Mouse (Mus musculus): ENCODE measurements around the gene D430041D05Rik. TPM values are rescaled to one million over a fixed set of nuclear protein-coding genes. Genes with fewer than 3 reads are reported as not detected.

D430041D05Rik gene
- total and polyA plus RNA-seq, 2 experiments from 2014 or later = 7.6 to 45.8 TPM

DNA sequence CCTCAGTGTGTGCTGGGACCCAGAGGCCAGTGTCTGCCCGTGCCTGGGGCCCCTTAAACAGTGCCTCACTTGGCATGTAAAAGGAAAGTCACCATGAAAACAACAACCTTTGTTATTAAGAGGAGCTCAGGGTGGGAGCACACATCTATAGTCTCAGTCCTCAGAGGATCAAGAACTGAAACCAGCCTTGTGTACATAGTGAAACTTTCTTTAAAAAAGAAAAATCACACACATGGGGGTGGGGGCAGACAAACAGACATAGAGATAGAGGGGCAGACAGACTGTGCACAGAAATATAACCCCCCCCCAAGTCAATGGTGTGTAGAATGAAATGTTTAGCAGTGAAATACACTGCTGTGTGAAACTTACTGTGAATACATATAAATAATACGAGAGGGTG is 16.0 kb downstream of the D430041D05Rik start:
- Histone ChIP-seq H3K27ac (no peak overlapping the region), H3K4me2 (ENCODE audit: low read depth, low read length) (no peak overlapping the region), H3K4me3 (ENCODE audit: low read length) (no peak overlapping the region), H3K9me3 (ENCODE audit: low read length) (no peaks in the 10 kb centered on the region), H3K27me3 (ENCODE audit: insufficient read depth, low read length) (no peaks in the 10 kb centered on the region), H3K36me3 (ENCODE audit: insufficient read depth, low read length) (no peaks in the 10 kb centered on the region), H3K4me1 (ENCODE audit: insufficient read depth, low read length) (no peaks in the 10 kb centered on the region), H3K9ac (replicated peaks; ENCODE audit: low read length) (no peak overlapping the region)
- ATAC-seq (no peak), DNase-seq (ENCODE audit: low spot score) (no peak)
- 40% methylated on average over 2 of the region's 2 CpGs for WGBS
- TF ChIP-seq CTCF (IDR thresholded peaks at IDR 0.05; ENCODE audit: low read depth) = no peak

DNA sequence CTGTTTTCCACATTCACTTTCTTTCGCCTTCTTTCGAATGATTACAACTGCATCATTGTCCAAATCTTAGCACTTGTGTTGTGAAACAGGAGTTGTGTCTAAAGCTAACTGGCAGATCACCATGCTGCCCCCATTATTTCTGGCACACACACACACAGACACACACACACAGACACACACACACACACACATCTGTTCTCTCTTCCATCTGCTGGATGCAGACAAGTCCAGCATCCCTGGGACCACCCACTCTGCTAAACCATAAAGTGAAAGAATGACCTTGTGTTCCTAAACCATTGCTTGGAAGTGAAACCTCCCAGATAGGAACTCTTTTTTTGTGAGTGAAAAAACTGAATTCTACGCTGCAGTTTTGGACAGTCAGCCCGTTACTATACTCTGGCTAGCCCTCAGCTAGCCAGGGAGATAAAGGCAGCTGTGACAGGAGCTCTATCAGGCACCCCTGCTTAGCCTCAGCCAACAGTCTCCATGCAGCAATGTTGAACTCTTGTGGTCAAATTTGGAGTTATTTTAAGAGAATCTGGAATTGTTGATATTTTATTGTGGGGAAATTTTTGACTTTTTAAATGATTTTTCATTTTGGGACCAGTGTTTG is 18.0 kb downstream of the D430041D05Rik start:
- Histone ChIP-seq H3K27ac (no peak overlapping the region), H3K4me1 (ENCODE audit: insufficient read depth, low read length) (no peaks in the 10 kb centered on the region), H3K9me3 (ENCODE audit: low read length) (no peaks in the 10 kb centered on the region), H3K9ac (replicated peaks; ENCODE audit: low read length) (no peak overlapping the region), H3K36me3 (ENCODE audit: insufficient read depth, low read length) (no peaks in the 10 kb centered on the region), H3K4me3 (ENCODE audit: low read length) (no peak overlapping the region), H3K4me2 (ENCODE audit: low read depth, low read length) (no peak overlapping the region), H3K27me3 (ENCODE audit: insufficient read depth, low read length) (no peaks in the 10 kb centered on the region)
- WGBS = 65% methylated on average over 4 of the region's 4 CpGs
- no peak for TF ChIP-seq CTCF (IDR thresholded peaks at IDR 0.05; ENCODE audit: low read depth)
- DNase-seq (ENCODE audit: low spot score) (no peak), ATAC-seq (peak; percentile 57; the same call in 1 of the 2 replicates)

- Histone ChIP-seq H3K9ac (replicated peaks; ENCODE audit: low read length) (no peak overlapping the region), H3K4me1 (ENCODE audit: insufficient read depth, low read length) (no peaks in the 10 kb centered on the region), H3K9me3 (ENCODE audit: low read length) (no peaks in the 10 kb centered on the region), H3K4me2 (ENCODE audit: low read depth, low read length) (no peak overlapping the region), H3K4me3 (ENCODE audit: low read length) (no peak overlapping the region), H3K27ac (no peak overlapping the region), H3K36me3 (ENCODE audit: insufficient read depth, low read length) (no peaks in the 10 kb centered on the region), H3K27me3 (ENCODE audit: insufficient read depth, low read length) (no peaks in the 10 kb centered on the region)
- ATAC-seq (no peak), DNase-seq (ENCODE audit: low spot score) (no peak)
- 82% methylated on average over 11 of the region's 11 CpGs for WGBS
- TF ChIP-seq CTCF (IDR thresholded peaks at IDR 0.05; ENCODE audit: low read depth) = no peak
These were observed 21.6 kb downstream of the D430041D05Rik start for GRCm38 (mm10) chr2:104389231-104389630.

GRCm38 (mm10) chr2:104385941-104386340 is 24.9 kb downstream of the D430041D05Rik start:
- WGBS = 80% methylated on average over 2 of the region's 2 CpGs

DNA sequence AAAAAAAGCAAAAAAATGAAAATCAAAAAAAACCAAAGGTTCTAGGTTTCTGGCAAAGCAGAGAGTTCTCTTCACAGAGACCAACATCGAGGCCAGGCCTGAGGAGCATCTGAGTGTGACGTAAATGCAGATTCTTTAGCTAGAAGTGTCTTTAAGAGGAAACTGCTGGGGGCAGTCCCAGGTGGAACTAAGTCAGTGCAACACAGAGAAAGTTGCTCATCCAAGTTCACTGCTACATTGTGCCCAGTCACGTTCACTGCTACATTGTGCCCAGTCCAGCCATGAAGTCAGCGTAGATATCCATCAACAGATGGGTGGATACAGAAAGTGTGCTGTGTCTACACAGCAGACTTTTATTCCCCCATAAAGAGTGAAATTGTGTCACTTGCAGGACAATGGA is 27.2 kb downstream of the D430041D05Rik start:
- H3K27me3 ChIP-seq (ENCODE audit: insufficient read depth, low read length) = no peaks in the 10 kb centered on the region
- no peak overlapping the region for H3K27ac ChIP-seq
- no peaks in the 10 kb centered on the region for H3K9me3 ChIP-seq (ENCODE audit: low read length)
- no peak overlapping the region for H3K9ac ChIP-seq (replicated peaks; ENCODE audit: low read length)
- H3K4me1 ChIP-seq (ENCODE audit: insufficient read depth, low read length) = 0 out of 2 replicates have a peak, but pooled peaks cover 5% of the 10 kb centered on the region
- no peak overlapping the region for H3K4me2 ChIP-seq (ENCODE audit: low read depth, low read length)
- DNase-seq (ENCODE audit: low spot score) = no peak
- no peaks in the 10 kb centered on the region for H3K36me3 ChIP-seq (ENCODE audit: insufficient read depth, low read length)
- no peak overlapping the region for H3K4me3 ChIP-seq (ENCODE audit: low read length)
- no peak for TF ChIP-seq CTCF (IDR thresholded peaks at IDR 0.05; ENCODE audit: low read depth)
- no peak for ATAC-seq
- 97% methylated on average over 4 of the region's 4 CpGs for WGBS

More at GRCm38 (mm10) chr2:104385941-104386340, 24.9 kb downstream of the D430041D05Rik start:
- Histone ChIP-seq H3K4me3 (ENCODE audit: low read length) (no peak overlapping the region), H3K27me3 (ENCODE audit: insufficient read depth, low read length) (no peaks in the 10 kb centered on the region), H3K4me2 (ENCODE audit: low read depth, low read length) (no peak overlapping the region), H3K9me3 (ENCODE audit: low read length) (no peaks in the 10 kb centered on the region), H3K4me1 (ENCODE audit: insufficient read depth, low read length) (no peaks in the 10 kb centered on the region), H3K9ac (replicated peaks; ENCODE audit: low read length) (no peak overlapping the region), H3K27ac (no peak overlapping the region), H3K36me3 (ENCODE audit: insufficient read depth, low read length) (no peaks in the 10 kb centered on the region)
- no peak for TF ChIP-seq CTCF (IDR thresholded peaks at IDR 0.05; ENCODE audit: low read depth)
- DNase-seq (ENCODE audit: low spot score) = no peak
- no peak for ATAC-seq

- Histone ChIP-seq H3K27me3 (ENCODE audit: insufficient read depth, low read length) (no peaks in the 10 kb centered on the region), H3K36me3 (ENCODE audit: insufficient read depth, low read length) (no peaks in the 10 kb centered on the region), H3K27ac (no peak overlapping the region), H3K4me2 (ENCODE audit: low read depth, low read length) (no peak overlapping the region), H3K4me1 (ENCODE audit: insufficient read depth, low read length) (0 out of 2 replicates have a peak, but pooled peaks cover 5% of the 10 kb centered on the region), H3K4me3 (ENCODE audit: low read length) (no peak overlapping the region), H3K9me3 (ENCODE audit: low read length) (no peaks in the 10 kb centered on the region), H3K9ac (replicated peaks; ENCODE audit: low read length) (no peak overlapping the region)
- 85% methylated on average over 6 of the region's 6 CpGs for WGBS
- TF ChIP-seq CTCF (IDR thresholded peaks at IDR 0.05; ENCODE audit: low read depth) = no peak
- ATAC-seq = no peak
- no peak for DNase-seq (ENCODE audit: low spot score)
These were observed 28.0 kb downstream of the D430041D05Rik start for GRCm38 (mm10) chr2:104382813-104383212.

- no peak overlapping the region for H3K4me3 ChIP-seq (ENCODE audit: low read length)
- no peaks in the 10 kb centered on the region for H3K9me3 ChIP-seq (ENCODE audit: low read length)
- TF ChIP-seq CTCF (IDR thresholded peaks at IDR 0.05; ENCODE audit: low read depth) = no peak
- no peak overlapping the region for H3K9ac ChIP-seq (replicated peaks; ENCODE audit: low read length)
- H3K4me1 ChIP-seq (ENCODE audit: insufficient read depth, low read length) = 0 out of 2 replicates have a peak, but pooled peaks cover 5% of the 10 kb centered on the region
- no peaks in the 10 kb centered on the region for H3K27me3 ChIP-seq (ENCODE audit: insufficient read depth, low read length)
- 20% methylated on average over 7 of the region's 7 CpGs for WGBS
- ATAC-seq (peak; percentile 60; the same call in 1 of the 2 replicates), DNase-seq (ENCODE audit: low spot score) (peak; percentile 32)
- H3K27ac ChIP-seq = peak overlapping the region; percentile 62; the same call in 1 of the 2 replicates
- H3K4me2 ChIP-seq (ENCODE audit: low read depth, low read length) = 0 out of 2 replicates have a peak overlapping the region, but pooled peaks have one; percentile 14
- H3K36me3 ChIP-seq (ENCODE audit: insufficient read depth, low read length) = no peaks in the 10 kb centered on the region
These were observed 31.5 kb downstream of the D430041D05Rik start for GRCm38 (mm10) chr2:104379304-104379703.

Measured in hindbrain, postnatal 0 days (tissue).